Mouse (Mus musculus) stomach, postnatal 0 days (tissue): Measurements from ENCODE around the gene Ano10.

ENCODE experiments used
- CTCF ChIP-seq: IDR thresholded peaks from 2 replicates; pipeline ENCODE4 v1.5.1; 2016; ENCODE audit warnings: antibody characterized with exemption, low read depth, mild to moderate bottlenecking, moderate library complexity
- EP300 ChIP-seq: optimal IDR thresholded peaks from 2 replicates; pipeline ENCODE3; 2016; ENCODE audit warnings: antibody characterized with exemption

GRCm38 (mm10) chr9:122295396-122295795 is 1.2 kb upstream of the Ano10 start:
- TF ChIP-seq CTCF (no peak), EP300 (no peak)
